Mouse (Mus musculus) liver, adult 2 months (tissue): Measurements from ENCODE around the gene Pnp.

Source experiments
- CTCF ChIP-seq: fragments of 200-500 bp; IDR thresholded peaks from 2 replicates; pipeline ENCODE4 v1.5.1; 2011; ENCODE audit warnings: low read depth, low read length, control low read depth
- POLR2A ChIP-seq: fragments of 200-500 bp; IDR thresholded peaks from 2 replicates; pipeline ENCODE4 v1.6.1; 2011; ENCODE audit warnings: low read length, control low read depth; ENCODE audit not compliant: insufficient read depth; ENCODE audit errors: extremely low read depth

DNA sequence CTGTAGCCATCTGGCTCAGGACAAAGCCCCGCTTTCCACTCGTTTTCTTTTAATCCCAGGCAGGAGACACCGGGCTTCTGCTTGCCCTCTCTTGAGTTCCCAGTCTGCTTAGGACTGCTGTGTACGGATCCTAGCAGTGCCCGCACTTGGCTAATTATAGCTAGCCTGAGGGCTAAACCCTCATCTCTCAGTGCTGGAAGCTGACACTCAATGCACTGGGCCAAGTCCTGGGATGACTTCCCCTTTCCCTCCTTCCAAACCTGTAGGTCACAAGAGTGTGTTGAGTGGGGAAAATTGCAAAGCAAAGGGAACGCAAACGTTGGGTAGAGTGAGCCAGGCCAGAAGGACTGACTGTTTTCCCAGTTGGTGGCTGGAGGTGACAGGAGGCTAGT, 33.5 kb upstream of the Pnp start, which contains the start of gene Klhl33:
- TF ChIP-seq CTCF (no peak), POLR2A (no peak)
